Mouse (Mus musculus) retina, adult 2 months (tissue): ENCODE measurements at regions not wholly inside any gene's neighbourhood (a gene's known extent, or its start where the extent isn't known, plus 50 kb on each side); places are given as distances from the start of the nearest gene placed in this dataset.

Experiments used
- DNase-seq: peaks from one replicate; pipeline ENCODE4 v3.0.0-alpha.2; 2012; ENCODE audit warnings: low read depth, low spot score

DNA sequence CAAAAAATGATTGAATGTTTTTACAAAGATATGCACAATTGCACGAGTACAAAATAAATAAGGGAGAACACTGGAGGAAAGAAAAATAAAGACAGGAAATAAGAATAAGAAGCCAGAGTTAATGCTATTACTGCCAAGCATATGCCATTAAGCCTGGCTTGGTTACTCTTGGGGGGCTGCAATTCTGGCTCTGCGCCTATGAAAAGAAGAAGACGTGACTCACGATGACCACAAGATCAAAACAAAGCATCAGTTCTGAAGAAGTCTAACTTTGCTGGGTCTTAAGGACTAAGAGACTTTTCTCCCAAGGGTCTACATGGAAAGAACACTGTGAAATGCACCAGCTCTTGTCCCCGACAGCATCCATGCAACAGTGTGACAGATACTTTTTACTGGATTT, 454.8 kb upstream of the Mpdz start:
- no peak for DNase-seq

DNA sequence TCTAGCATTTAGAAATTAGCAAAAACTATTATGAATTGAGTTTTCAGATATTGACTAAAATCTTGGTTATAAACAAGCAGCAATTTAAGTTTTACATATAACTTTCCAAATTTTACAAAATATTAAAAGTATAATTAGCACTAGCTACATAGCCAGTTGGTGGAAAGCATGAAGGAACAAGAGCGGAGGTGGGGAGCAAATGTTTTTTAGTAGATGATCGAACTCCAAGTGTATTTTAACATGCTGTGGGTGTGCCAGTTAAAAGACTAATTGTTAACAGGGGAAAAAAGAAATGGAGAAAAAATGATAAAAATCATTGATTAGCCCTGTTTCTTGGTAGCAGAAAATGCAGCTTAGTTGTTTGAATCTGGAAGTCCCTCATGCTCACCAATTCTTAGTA, 426.3 kb upstream of the Mpdz start:
- DNase-seq, result no peak

DNA sequence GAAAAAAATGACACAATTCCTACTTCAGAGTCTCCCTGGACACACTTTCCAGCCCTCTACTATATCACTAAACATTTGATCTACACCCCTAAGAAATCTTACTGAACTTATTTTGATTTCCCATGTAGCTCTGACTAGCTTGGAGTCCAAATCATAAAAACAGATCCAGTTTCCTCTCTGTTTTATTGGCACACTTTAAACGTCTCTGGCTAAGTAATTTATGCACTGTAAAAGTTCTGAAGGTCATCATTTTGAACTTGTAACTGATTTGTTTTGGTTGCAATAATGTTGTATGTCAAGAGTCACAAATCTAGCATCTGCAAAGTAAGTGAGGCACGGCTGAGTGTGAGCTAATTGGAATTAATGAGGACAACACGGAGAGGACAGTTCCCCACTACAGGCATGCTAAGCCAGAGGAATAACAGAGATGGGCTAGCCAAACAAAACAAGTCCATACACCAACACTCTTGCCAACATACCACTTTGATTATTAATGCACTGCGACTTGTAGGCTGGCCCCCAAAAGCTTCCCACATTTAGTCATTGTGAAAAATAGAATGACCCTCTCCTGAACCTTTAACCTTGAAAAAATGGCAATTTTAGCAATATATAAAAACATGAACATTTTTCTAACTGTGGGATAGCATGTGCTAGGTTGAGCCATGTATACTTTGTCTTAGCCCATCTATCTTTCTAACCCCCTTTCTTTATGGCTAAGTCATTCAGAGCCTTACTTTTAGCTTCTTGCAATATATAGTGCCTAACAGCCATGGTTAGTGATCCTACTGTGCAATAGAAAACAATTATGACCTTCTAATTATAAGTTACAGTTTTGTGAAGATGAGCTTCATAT, 399.3 kb upstream of the Mpdz start:
- no peak for DNase-seq

DNA sequence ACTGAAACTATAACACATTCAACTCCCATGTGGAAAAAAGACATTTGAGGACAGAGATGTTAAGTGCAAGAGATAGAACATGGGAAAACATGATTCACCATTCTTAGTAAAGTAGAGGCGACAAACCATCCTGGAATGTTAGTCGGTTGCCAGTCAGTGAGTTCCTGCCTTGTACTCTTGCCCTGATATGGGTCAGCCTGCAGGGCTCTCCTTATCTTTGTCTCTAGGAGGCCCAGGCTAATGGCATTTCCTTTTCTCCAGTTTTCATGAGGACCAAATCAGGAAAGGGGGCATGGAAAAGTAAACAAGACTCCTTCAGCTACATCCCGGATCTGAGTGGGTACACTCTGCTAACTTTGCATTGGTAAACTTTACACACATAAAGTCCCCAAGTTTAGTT, 387.4 kb upstream of the Mpdz start:
- no peak for DNase-seq

DNA sequence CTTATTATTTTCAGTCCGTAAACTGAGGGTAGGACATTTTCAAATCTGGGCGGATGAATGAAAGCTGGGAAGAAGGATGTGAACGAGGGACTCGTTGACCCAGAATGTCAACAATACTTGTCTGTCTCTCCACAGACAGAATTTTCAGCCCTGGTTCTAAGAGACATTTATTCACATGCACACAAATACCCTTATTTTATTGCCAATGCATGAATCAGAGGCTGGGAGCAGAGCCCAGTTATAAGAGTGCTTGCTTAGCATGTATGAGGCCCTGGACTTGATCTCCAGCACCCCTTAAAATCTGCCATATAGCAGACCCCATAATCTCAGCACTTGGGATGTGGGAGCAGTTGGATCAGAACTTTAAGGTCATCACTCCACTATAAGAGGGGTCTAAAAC, 384.8 kb upstream of the Mpdz start:
- no peak for DNase-seq

- DNase-seq, result no peak
These were observed 383.4 kb upstream of the Mpdz start for GRCm38 (mm10) chr4:81825966-81826365.

DNA sequence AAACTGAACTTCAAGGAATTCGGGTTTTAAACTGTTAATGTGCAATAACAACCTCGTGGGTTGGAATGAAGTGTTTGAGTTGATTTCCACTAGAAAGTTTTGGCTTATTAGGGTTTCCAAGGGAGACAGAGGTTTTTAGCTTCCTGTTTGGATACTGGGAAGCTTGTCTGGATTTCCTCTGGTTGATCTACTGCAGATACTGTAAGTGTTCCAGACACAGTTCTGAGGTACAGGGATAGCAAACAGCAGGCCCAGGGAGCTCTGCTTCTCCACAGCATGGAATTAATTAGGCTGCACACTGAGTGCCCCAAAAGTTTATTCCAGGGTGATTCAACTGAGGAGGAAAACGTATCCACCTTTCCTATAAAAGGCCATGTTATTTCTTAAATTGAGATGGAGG, 381.0 kb upstream of the Mpdz start:
- DNase-seq, result no peak

DNA sequence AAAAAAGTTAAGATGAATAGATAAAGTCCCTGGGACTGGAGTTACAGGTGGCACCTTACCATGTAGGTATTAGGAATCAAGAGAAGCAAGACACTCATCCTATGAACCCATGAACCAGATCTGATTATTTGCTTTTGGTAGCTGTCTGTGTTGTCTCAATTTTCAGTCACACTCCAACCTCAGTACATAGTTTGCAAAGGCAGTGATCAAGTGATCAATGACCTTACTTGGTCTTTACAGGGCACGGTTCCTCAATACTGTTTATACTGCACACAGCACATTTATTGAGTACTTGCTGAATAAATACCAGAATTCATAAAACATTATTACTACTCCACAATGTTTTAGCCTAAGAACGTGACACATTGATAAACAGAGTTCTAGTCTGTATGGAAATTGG, 346.7 kb upstream of the Mpdz start:
- no peak for DNase-seq

DNA sequence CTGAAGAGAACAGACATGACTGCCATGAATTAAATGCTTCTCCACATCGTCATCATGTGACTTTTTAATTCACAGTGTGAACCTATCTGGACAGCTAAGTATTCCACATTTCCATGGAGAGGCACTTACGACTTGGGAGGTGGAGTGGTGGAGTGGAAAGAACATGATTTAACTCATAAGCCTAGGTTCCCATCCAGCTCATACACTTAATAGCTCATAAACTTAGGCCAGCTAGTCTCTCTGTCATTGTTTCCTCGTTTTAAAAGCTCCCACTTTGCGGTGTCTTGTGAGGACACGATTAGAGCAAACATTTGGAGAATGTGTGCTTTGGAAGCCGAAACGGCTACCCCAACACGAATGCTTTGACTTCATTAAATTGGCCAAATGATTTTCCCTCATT, 346.0 kb upstream of the Mpdz start:
- no peak for DNase-seq

- DNase-seq, result no peak
These were observed 339.4 kb upstream of the Mpdz start for GRCm38 (mm10) chr4:81781971-81782370.

DNA sequence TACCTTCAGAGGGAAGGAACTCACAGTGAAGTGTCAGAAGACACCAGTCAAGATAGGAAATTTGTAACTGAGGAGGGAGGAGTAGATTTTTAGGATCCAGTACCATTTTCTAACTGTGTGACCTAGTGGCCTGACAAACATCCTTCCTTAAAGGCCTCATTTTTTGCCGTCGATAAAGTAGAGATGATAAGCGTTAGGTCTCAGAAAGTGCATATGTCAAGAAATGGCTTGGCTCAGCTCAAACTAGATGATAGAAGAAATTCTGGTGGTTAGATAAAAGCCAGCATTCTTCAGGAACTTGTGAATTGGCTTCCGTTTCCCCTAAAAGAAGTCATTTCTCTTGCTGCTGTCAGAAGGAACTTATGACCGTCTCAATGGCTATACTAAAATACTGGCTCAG, 324.1 kb upstream of the Mpdz start:
- no peak for DNase-seq

GRCm38 (mm10) chr4:81764026-81764867, 321.6 kb upstream of the Mpdz start:
- DNase-seq, result no peak

- no peak for DNase-seq
These were observed 320.9 kb upstream of the Mpdz start for GRCm38 (mm10) chr4:81763311-81764025.

DNA sequence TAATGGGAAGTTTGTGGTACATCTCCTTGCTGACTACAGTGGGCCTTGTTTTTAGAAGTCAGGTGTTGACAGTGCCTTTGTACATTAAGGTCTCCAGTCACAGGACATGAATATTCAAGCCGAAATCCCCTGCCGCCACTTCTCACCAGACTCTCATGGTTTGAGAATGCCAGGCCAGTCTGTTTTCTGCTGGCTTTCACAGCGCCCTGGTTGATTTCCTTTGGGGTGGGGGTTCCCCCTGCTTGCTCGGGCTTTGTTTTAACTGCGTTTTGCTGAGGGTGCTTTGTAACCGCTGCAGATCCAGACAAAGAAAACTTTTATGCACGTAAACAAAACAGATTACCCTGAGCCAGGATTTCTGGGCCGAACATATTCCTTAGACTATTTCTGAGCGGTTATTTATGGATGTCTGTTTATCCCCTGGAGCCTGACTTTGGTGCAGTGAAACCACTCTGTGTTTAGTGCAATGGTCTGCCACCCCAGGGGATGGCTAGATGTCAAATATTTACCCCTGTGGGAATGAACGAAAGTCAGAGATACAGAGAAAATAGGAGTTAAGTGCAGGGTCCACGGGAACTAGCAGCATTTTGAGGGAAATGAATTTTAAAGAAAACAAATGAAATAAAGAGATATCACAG, 320.1 kb upstream of the Mpdz start:
- DNase-seq, result no peak

DNA sequence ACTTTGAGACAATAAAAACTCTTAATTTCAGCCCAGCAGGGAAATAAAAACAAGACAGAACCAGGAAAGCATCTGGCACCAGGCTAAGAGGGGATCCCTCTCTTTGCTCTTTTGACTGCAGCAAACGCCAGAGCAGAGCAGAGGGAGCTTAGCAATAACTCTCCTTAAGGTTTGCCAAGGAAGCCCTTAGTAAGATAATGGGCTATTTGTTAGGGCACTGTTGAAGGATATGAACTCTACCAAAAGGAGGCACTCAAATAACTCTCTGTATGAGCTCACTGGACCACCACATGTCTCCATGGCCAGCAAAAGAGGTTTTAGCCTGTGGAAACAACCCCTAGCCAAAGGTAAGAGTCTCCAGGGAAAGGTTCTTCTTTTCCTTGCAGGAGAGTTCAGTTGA, 315.3 kb upstream of the Mpdz start:
- no peak for DNase-seq

- no peak for DNase-seq
These were observed 302.3 kb upstream of the Mpdz start for GRCm38 (mm10) chr4:81744629-81745509.

DNA sequence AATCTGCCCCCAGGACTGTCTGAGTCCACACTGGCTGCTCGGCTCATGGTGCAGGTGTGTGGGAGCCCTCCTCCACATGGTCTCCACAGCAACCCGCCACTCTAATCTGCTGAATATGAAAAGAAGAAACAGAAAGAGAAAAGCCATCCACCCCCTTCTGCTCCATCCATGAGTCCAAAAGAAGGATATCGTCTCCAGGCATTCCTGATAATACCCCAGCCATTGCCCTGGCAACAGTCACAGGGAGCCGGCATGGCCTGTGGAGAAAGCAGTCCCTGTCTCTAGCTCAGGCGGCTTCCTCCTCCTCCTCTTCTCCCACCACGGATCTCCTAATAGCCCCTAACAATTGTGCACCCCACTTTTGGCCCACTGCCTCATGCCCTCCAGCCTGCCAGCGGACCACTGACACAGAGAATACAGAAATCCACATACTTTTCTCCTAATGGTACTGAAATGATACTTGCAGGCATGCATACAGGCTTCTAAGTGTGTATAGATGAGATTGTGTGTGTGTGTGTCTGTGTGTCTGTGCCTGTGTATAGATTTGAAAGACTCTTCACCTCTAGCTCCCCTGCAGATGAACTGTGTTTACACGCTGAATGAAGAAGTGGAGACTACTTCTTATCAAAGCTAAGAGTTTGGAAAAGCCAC, 301.5 kb upstream of the Mpdz start:
- no peak for DNase-seq

DNA sequence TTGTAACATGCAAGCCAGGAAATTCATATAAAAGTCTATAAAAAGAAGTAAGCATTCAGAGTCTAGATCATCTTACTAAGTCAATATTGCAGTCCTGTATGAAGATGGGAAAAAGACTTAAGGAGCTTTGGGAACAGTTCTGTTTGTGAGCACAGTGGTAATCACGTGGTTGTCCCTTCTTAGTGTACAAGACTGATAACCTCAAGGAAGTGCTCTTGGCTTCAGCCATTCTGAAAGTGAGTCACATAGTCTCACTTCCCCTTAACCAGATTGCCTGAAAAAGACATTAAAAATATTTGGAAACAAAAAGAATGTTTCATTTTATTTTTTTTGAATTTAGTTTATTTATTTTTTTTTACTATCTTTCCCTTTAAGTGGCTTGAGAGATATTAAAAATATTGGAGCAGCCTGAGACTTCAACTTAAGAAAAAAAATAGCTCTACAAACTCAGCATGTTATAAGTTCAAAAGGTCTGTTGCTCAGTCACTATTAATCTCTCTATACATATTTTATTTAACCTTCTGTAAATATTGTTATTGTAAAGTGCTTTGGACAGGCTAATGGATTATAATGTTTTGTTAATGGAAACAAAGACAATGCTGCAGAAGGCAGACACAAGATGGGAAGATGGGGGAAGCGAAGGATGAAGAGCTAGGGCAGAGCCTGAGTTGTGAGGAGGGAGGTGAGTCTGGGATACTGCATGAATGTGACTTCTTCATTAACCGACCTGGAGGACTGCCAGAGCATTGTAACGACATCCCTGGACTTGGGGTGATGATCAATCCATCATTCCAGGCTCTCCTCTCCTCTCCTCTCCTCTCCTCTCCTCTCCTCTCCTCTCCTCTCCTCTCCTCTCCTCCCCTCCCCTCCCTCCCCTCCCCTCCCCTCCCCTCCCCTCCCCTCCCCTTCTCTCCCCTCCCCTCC, 300.2 kb upstream of the Mpdz start:
- no peak for DNase-seq

GRCm38 (mm10) chr4:81734391-81734790, 291.8 kb upstream of the Mpdz start:
- no peak for DNase-seq
